Mouse (Mus musculus) kidney, adult 11 months (tissue): Measurements from ENCODE around the gene Syne1.

Experiments used
- DNase-seq: peaks from one replicate; pipeline ENCODE4 v3.0.0; 2022

The Syne1 gene

GRCm38 (mm10) chr10:5194671-5195234 is 356.5 kb downstream of the Syne1 start:
- DNase-seq: peak; percentile 58

- DNase-seq: no peak
Observed at GRCm38 (mm10) chr10:5194081-5194670, 357.1 kb downstream of the Syne1 start.

DNA sequence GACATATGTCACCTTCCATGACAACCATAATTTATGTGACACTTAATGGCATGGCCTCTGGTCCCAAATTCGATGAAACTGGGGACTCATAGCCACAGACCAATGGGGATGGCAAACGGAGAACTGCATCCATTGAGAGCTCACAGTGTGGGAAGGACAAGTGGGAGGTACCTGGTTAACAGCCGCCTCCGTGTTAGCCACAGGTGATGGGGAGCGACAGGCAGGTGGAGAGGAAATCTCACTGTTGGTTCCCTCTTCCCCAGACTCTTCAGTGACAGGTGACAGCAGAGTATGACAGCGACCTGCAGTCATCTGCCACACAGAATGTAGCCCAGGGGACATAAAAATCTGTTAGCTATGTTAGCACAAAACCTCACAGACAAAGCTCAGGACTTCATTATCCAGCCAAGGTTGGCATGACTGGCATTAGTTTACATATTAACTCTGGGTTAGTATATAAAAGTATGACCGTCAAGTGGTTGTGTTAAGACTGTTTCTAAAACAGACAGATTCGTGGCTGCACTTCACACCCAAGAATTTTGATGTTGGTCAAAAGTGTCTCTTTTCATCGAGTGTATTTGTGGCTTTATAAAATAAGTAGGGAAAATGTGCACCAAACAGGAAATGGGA is 358.3 kb downstream of the Syne1 start:
- DNase-seq: peak; percentile 21

GRCm38 (mm10) chr10:5190756-5191155 is 360.5 kb downstream of the Syne1 start:
- DNase-seq: no peak

GRCm38 (mm10) chr10:5188890-5189289 is 362.4 kb downstream of the Syne1 start:
- DNase-seq: no peak

GRCm38 (mm10) chr10:5185156-5186083 is 365.9 kb downstream of the Syne1 start:
- no peak for DNase-seq

- no peak for DNase-seq
Observed at GRCm38 (mm10) chr10:5181771-5182176, 369.5 kb downstream of the Syne1 start.

- no peak for DNase-seq
Observed at GRCm38 (mm10) chr10:5179891-5180290, 371.4 kb downstream of the Syne1 start.

DNA sequence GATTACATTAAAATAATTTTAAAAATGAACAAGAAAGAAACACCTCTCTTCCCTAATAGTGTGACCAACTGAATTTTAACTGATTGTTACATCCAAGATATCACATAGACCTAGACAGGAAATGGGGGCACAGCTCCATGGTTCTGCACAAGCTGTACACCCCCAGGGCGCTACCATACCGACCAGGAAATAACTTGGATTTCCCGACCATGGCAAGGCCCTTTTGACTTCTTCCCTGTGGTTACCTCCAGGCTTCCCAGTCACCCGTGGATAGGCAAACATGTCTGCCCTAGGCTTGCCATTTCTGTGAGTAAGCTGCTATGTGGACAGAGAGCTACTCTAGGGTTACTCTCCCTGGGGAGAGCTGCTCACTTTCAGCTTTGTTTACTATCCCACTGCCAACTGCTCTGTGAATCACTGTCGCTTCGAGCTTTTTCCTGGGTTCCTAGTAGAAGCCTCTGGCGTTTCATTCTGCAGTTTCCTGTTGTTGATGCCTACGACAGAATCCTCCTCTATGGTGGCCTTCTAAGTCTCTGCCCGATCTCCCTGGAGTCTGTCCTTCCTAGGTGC is 373.8 kb downstream of the Syne1 start:
- DNase-seq: no peak

- DNase-seq: no peak
Observed at GRCm38 (mm10) chr10:5176371-5176770, 374.9 kb downstream of the Syne1 start.

- no peak for DNase-seq
Observed at GRCm38 (mm10) chr10:5170425-5170824, 380.9 kb downstream of the Syne1 start.

GRCm38 (mm10) chr10:5167481-5167880 is 383.8 kb downstream of the Syne1 start:
- no peak for DNase-seq

- DNase-seq: no peak
Observed at GRCm38 (mm10) chr10:5165439-5165838, 385.8 kb downstream of the Syne1 start.

DNA sequence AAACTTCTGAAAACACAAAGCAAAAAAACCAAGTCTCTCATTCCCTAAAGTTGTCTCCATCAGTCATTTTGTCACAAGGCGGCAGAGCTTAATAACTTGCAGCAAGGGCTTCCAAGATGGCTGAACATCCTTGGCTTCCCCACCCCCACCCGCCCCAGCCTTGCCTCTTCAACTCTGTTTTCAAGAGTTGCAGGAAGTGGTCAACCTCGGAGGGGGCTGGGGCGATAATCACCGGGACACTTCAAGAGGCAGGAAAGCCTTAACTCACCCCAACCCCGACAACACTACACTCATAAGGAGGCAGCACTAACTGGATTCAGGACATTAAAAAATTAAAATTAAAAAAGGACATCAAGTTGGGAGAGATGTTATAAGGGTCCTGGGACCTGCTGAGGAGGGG is 387.5 kb downstream of the Syne1 start:
- DNase-seq: no peak

DNA sequence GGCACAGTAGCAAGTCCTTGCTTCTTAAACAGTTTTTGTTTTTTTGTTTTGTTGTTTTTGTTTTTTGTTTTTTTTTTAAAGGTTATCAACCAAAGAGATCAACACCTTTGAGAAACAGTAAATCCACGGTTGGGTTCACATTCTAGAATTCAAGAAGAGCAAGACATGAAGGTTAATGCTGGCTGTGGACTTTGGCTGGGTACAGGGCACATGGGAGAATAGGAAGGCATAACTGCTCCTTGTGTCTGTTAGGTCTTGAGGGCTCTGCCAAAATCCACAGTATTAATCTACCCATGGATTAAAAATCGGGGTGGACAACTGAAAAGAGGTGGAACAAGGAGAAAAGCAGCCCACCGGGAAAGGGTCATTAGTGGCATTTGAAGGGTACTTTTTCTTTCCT is 388.0 kb downstream of the Syne1 start:
- DNase-seq: no peak

GRCm38 (mm10) chr10:5161394-5161872 is 389.8 kb downstream of the Syne1 start:
- peak; percentile 38 for DNase-seq

DNA sequence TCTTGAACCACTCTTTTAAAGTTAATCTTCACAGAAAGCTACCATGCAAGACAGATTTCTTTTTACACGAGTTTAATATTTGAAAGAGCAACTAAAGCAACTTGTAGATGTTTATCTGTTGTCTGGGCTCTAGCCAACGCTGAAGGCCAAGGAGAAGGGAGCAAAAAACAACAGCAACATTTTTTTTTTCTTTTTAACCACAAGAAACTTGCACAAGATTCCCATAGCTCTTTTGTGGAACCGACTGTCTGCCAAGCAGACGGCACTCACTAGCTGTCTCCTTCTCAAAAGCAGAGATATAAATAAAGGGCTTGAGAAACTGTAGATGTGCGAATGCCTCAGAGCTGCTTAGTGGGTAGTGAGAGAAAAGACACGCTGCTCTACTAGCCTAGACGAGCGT is 391.6 kb downstream of the Syne1 start:
- DNase-seq: peak; percentile 56

- DNase-seq: no peak
Observed at GRCm38 (mm10) chr10:5153047-5153446, 398.2 kb downstream of the Syne1 start.

DNA sequence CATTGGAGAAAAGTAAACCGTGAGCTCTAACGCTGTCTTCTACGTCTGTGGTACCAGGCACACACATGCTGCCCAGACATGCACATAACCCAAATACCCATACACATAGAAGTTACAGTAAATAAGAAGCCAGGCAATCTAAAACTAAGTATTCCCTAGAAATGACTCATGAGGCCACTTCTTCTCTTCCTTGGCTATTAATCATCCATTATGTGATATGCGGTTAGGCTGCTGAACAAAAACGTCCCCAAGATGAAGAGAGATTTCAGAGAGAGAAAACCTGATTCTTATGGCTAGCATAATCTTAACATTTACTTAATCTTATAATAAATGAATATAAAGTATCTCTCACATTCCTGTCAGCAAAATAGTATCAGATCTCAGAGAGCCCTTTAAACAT is 409.8 kb downstream of the Syne1 start:
- DNase-seq: no peak

DNA sequence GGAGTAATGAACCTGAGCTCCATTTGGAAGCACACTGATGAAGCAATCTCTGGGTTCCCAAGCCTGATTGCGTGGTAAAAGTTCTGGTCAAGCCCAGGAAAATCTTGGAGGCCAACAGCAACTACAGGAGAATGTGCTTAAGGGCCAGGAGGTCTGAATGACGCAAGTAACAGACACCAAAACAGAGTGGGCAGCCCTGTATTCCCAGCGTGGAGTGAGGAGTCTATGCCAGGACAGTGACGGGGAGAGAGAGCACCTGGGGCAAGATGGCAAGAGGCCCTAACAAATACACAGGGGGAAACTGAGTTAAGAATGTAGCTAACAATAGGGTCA is 411.4 kb downstream of the Syne1 start:
- no peak for DNase-seq

DNA sequence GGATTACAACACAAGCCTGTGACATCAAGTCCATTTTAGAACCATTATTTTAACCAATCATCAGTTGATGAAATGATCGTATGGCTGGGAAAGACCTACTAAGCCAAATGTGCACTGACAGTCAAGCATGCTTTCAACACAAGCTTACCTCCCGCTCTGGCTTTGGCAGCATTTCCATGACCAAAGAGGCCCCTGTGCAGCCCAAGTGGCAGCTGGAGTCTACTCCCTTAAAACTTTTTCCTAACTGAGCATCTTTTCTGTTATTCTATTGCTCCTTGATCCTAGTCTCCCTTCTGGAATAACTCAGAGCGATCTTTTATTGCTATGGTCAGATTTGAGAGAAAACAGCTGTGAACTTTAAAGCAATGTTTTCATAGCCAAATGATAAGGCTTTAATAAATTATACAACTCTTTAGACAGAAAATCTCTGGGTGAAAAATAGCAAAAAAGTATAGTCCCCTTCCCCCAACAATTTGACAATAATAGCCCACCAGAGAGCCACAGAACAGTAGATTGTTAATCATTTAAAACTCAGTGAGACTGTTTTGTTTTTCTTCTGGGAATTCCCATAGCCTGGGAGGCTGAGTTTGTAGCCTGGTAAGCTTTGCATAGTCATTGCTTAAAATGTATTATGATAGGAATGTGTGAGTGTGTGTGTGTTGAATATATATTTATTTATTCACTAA is 411.9 kb downstream of the Syne1 start:
- DNase-seq: no peak

DNA sequence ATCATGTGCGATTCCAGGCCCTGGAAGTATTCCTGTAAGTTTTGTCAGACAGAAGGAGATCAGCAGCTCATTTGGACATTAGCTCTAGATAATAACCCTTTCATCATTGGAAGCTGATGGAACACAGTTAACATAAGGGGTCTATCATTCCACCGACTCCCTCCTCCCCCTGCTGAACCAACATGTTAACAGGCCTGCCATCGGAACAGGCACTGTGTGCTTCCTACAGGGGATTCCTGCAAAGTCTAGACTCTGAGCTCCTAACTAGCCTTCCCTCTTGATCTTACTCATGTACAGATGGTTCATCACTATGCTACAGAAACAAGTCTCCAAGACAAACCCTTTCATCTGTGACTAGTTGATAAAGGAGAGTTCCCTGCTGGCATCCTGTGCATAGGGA is 419.2 kb downstream of the Syne1 start:
- no peak for DNase-seq

DNA sequence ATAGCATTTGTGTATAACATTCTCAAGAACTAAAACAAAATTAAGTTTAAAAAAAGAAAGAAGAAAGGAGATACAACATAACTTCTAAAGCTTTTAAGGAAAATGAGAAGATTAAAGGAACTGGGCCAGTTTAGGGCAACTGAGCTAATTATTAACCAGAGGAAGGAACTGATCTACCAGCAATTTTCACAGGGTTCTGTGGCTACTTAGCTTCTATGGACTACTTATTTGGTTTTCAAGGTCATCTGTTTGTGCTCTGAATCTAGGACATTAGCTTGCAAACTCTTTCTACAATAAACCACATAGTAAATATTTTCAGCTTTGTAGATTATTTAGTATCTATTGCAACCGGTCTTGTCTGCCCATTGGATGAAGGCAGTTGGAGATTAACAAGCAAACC is 420.8 kb downstream of the Syne1 start:
- no peak for DNase-seq
